Mouse (Mus musculus): ENCODE results near the gene Olfr173. TPM values are rescaled to one million over a fixed set of nuclear protein-coding genes. Genes with fewer than 3 reads are reported as not detected.

Olfr173 gene
- polyA plus RNA-seq (2012; fragmentation: generic; extraction: Trizol): under 1 TPM in 1 of 2 experiments, not detected in 1; 0.01 TPM

DNA sequence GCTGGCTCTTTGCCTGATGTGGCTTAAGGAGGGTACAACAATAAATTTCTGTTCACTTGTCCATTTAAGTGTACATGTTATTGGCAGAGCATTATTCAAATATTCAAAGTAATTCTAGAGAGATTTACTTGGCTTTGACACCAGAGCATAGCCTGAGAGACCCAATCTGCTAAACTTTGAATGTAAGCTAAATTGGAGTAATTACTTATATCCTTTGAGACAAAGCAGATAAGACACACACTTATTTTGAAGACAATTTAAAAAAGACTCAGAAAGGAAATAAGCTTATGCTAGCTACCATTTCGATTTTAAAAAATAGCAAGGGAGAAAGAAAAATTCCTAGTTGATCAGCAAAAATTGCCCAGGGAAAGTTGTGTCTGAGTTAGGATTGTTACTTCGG, at the start of gene Olfr173:
Gene Olfr173, minus strand, starts transcription at position 101 of the 400 bp plus-strand sequence.

DNA sequence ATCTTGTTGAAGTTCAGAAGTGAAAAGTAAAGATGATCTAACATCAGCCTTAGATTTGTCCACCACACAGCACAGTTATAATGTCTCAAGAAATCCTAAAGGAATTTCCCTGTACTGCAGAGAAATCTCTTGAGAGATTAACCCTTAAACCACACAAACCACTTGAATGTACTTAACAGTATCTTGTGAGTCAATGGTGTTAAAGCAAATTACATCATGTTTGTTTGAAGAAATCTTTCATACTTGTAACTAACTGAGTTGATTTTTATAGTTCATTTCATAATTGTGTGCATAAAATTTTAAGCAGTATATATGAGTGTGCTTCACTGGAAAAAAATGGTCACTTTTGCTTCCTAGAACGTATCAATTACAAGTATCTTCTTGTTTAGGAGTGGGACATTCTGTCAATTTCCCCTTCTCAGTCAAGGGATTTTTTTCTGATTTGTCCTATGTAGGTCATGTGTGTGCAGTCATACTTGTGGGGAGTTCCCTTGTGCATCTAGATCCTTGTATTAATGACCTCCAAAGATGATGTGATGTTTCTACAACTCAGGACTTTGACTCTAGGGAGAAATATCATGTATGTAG, 26.8 kb upstream of the Olfr173 start, which contains the start of gene Olfr175-ps1:
Gene Olfr175-ps1, minus strand, starts transcription at position 51 of the 588 bp plus-strand sequence.

DNA sequence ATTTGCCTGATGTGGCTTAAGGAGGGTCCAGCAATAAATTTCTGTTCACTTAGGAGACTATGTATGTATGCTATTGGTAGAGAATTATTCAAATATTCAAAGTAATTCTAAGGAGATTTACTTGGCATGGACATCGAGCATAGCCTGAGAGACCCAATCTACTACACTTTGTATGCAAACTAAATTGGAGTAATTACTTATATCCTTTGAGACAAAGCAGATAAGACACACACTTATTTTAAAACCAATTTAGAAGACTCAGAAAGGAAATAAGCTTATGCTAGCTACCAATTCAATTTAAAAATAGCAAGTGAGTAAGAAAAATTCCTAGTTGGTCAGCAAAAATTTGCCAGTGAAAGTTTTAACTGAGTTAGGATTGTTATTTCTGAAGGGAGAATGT, 37.0 kb downstream of the Olfr173 start, which contains the start of gene Olfr172:
Gene Olfr172, minus strand, starts transcription at position 101 of the 400 bp plus-strand sequence.

Other genes starting within 250 kb of the Olfr173 start
- gene Gm813, start 183.3 kb downstream of the Olfr173 start, polyA plus RNA-seq (2012; fragmentation: generic; extraction: Trizol): not detected
- not detected for gene E330017A01Rik, start 161.5 kb downstream of the Olfr173 start, polyA plus RNA-seq (2012; fragmentation: generic; extraction: Trizol)
- 1 to 10 TPM; 1.5 to 4.1 TPM for gene Cpox, start 130.0 kb downstream of the Olfr173 start, polyA plus RNA-seq (2012; fragmentation: generic; extraction: Trizol)
- not detected for gene Gpr15, start 81.2 kb downstream of the Olfr173 start, polyA plus RNA-seq (2012; fragmentation: generic; extraction: Trizol)
- gene Cldnd1, start 72.4 kb downstream of the Olfr173 start, polyA plus RNA-seq (2012; fragmentation: generic; extraction: Trizol): 10 to 100 TPM in 1 of 2 experiments, 1 to 10 TPM in 1; 5.2 to 29.0 TPM
- gene Olfr172, start 37.1 kb downstream of the Olfr173 start, polyA plus RNA-seq (2012; fragmentation: generic; extraction: Trizol): not detected
- not detected for gene Olfr175-ps1, start 26.5 kb upstream of the Olfr173 start, polyA plus RNA-seq (2012; fragmentation: generic; extraction: Trizol)
- gene Olfr177, start 74.5 kb upstream of the Olfr173 start, polyA plus RNA-seq (2012; fragmentation: generic; extraction: Trizol): not detected
- not detected for gene Olfr178, start 91.8 kb upstream of the Olfr173 start, polyA plus RNA-seq (2012; fragmentation: generic; extraction: Trizol)
- gene Olfr181, start 128.5 kb upstream of the Olfr173 start, polyA plus RNA-seq (2012; fragmentation: generic; extraction: Trizol): not detected
- gene Olfr180, start 129.1 kb upstream of the Olfr173 start, polyA plus RNA-seq (2012; fragmentation: generic; extraction: Trizol): not detected
- not detected for gene Olfr183, start 195.1 kb upstream of the Olfr173 start, polyA plus RNA-seq (2012; fragmentation: generic; extraction: Trizol)
- gene Olfr186, start 230.0 kb upstream of the Olfr173 start, polyA plus RNA-seq (2012; fragmentation: generic; extraction: Trizol): not detected
- gene Olfr187, start 239.5 kb upstream of the Olfr173 start, polyA plus RNA-seq (2012; fragmentation: generic; extraction: Trizol): not detected

All from C3H10T1/2 (cell line).